Mouse (Mus musculus) gastrocnemius, postnatal 14 days (tissue): Measurements from ENCODE around the gene Psapl1. TPM values are rescaled to one million over a fixed set of nuclear protein-coding genes. Genes with fewer than 3 reads are reported as not detected.

ENCODE experiments used
- total RNA-seq, 2 experiments: library from RNA; stranded (reverse); gene quantifications; 2 replicates each; pipeline ENCODE4 v1.2.3; 2021

Psapl1 gene
- total RNA-seq, 2 experiments from 2014 or later, result not detected

Other genes starting within 250 kb of the Psapl1 start
- gene Sorcs2, start 194.1 kb downstream of the Psapl1 start, total RNA-seq, result 1 to 10 TPM; 8.3 to 8.7 TPM